Mouse (Mus musculus): ENCODE results near the gene Tbc1d1.
"Not testable (repeated sequence)": the region's sequence is repeated elsewhere in the genome, so short reads cannot be mapped to it uniquely, and the experiment has no call there.

The Tbc1d1 gene

DNA sequence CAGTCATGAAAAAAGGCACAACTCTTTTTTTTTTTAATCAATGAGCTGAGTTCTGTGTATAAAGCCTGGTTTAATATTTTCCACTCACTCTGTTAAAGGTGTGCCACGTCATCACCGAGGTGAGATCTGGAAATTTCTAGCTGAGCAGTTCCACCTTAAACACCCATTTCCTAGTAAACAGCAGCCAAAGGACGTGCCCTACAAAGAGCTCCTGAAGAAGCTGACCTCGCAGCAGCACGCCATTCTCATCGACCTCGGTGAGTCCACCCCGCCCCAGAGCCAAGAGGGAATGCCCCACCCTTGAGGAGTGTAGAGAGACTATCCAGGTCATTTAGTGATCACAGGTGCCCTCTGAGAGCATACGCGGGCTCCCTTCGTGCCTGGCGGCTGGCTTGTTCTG is 168.2 kb downstream of the Tbc1d1 start:
- DNase-seq = peak; percentile 57

DNA sequence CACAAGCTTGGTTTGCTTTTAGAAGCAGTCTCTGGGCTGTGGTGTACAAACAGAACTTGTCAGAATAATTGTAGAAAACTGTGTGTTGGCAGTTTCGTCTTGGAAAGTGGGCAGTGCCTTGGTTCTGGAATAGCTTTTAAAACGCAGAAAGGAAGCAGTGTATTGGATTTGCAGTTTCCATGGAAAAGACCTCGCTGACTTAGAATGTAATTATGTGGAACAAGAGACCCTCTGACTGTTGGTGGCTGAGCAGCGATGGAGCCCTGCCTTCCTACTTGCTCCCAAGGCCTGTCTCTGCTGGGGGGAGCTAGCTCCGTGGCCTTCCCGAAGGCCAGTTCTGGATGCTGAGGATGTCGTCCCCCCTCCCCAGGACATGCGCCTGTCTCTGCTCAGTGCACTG is 168.8 kb downstream of the Tbc1d1 start:
- no peak for DNase-seq

DNA sequence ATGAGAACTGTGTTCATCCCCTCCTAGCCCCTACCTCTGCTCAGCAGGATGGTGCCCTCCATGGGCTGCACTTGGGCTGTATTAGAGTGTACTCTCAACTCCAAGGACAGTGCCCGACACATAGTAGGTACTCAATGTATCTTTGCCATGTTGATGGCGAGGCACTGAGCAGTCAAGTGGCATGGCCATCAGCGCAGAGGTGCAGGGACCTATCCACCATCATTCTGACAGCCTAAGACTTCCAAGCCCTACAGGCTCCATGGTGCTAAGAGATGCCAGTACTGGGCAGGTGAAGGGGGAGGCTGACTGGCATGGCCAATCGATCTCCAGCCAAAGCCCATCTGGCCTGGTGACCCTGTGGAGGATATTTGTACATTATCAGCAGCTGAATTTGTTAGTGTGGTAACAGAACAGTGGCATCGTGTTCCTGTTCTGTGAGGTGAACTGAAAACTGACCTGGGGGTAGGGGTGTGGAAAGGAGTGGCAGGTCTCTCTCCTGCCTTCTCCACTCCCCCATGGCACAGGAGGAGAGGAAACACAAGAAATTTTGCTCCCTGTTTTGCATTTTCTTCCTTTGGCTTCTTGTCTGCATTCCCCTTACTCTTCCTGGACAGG is 169.7 kb downstream of the Tbc1d1 start:
- DNase-seq = no peak

DNA sequence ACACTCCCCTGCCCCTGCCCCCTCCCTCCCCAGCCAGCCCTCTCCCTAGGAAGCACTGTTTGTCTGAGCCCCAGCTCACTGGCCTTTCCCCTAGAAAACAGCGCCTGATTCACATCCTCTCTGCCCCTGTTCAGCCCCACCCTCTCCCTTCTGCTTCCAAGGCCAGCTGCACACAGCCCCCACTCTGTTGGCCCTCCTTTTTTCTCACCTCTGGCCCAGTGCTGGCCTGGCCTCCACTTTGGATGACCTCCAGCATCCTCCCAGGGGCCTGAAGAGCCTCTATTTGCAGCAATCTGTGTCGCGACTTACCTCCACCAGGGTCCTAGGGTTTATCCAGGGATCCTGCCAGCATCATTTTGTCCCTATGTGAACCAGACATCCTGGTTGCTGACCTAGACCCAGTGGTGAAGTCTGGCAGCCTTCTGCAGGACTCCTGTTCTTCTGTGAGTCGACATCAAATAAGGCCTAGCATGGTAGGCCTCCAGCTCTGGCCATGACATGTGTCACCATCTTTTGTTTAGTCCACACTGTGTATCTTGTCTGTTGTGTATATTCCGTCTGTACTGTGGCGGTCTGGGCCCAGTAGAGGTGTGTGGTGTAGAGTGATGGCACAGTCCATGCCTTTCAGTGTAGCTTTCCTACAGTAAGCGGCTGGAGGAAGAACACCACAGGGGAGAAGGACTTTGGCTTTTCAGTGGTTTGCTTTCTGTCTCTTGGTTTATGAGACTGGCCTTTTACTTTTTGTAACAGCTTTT is 170.5 kb downstream of the Tbc1d1 start:
- DNase-seq = peak; percentile 75

DNA sequence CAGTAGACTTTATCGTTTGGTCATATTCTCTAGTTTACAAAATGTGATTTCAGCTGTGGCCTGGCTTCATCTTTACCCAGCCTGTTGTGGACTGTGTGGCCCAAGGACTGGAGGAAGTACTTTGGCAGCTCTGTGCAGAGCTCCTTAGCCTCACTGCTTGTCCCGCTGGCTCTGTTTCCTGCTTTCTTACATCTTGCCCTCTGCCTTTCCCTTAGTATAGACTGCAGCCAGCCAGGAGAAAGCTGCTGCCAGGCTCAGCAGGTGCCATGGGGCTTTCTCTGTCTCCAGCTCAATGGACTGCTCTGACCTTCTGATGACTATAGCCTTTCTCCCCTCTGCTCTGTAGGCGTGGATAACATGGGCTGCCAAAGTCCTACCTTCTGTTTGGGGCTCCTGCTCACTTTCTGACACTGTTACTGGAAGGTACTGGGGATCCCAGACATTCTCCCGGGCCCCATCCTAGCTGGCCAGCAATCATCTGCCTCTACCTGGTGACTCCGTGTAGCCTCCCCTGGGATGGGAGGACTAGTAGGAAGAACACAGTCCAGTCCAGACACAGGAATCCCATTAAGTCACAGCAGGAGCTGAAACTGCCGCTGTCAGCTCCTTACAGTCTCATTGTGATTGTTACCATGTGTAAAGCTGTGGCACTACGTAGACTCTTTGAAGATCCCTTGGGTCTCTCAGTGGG is 171.3 kb downstream of the Tbc1d1 start:
- no peak for DNase-seq

- DNase-seq = peak; percentile 83
Measured at GRCm38 (mm10) chr5:64336767-64337408, 180.8 kb downstream of the Tbc1d1 start.

DNA sequence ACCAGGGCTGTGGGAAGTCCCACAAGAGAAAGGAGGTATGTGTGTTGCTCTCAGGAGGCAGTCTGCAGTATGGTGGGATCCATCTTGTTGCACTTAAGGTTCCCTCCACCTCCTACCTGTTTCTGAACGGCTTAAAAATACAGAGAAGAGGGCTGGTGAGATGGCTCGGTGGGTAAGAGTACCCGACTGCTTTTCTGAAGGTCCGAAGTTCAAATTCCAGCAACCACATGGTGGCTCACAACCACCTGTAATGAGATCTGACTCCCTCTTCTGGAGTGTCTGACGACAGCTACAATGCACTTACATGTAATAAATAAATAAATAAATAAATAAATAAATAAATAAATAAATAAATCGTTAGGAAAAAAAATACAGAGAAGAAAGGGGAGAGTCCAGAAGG is 182.7 kb downstream of the Tbc1d1 start:
- DNase-seq = peak; percentile 60

GRCm38 (mm10) chr5:64340366-64340765 is 184.3 kb downstream of the Tbc1d1 start:
- DNase-seq = no peak

GRCm38 (mm10) chr5:64341671-64342070 is 185.6 kb downstream of the Tbc1d1 start:
- no peak for DNase-seq

GRCm38 (mm10) chr5:64342138-64342537 is 186.0 kb downstream of the Tbc1d1 start:
- DNase-seq = no peak

DNA sequence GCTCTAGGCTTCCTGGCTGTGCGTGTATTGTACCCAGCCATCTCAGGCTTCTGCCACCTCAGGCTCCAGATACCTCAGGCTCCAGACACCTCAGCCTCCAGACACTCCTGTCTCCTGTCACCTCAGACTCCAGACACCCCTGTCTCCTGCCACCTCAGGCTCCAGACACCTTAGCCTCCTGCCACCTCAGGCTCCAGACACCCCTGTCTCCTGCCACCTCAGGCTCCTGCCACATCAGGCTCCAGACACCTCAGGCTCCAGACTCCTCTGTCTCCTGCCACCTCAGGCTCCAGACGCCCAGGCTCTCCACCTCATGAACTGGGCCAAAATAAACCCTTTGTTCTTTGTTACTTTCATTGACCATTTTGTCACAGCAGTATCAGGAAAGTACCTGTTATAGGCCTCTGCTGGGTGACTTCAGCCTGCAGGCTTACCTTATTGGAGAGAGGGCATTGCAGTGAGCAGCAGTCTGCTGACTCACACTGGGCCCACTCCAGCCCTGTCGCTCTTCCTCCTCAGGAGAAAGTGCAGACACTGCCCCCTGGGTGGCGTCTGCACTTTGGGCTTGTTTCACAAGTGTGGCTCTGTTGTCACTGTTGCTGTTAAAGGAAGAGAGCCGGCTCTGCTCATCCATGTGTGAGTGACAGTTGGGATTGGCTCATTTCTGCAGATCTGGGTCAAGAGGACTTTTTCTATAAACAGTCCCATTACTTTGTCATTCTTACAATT is 188.0 kb downstream of the Tbc1d1 start:
- peak; percentile 69 for DNase-seq

DNA sequence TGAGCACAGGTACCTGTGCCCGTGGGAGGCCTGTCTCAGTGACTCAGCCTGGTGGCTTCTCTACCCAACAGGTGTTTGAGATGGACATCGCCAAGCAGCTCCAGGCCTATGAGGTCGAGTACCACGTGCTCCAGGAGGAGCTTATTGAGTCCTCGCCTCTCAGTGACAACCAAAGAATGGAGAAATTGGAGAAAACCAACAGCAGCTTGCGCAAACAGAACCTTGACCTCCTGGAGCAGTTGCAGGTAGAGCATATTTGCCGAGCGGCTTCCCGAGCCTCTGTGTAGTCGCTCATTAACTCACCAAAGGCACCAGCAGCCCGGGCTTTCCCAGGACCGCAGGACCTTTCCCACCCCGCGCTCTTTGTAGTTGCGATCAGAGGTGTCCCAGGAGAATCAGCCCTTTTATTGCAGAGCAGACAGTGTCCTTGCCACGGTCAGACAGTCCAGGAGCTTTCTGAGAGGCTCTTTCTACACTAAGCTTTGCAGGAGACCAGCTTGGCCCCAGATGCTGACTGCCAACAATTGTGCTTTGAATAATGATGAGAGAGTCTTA is 189.2 kb downstream of the Tbc1d1 start:
- DNase-seq = peak; percentile 95

DNA sequence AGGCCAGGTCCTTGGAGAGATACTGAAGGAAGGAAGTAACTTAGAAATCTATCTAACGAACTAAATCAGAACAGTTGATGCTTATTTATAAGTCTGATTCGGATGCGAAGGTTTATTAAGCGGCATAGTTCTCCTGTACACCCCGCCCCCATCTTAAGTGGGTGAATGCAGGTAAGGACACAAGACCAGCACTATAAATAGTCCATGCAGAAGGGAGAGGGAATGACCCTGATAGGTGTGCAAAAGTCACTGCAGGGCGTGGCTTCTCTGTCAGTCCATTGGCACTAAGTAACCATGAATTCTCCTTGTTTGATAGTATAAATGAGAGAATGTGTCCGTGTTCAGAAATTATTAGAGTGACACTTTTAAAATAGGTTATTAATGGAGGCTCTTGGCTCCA is 189.7 kb downstream of the Tbc1d1 start:
- no peak for DNase-seq

- no peak for DNase-seq
Measured at GRCm38 (mm10) chr5:64346343-64346885, 190.3 kb downstream of the Tbc1d1 start.

DNA sequence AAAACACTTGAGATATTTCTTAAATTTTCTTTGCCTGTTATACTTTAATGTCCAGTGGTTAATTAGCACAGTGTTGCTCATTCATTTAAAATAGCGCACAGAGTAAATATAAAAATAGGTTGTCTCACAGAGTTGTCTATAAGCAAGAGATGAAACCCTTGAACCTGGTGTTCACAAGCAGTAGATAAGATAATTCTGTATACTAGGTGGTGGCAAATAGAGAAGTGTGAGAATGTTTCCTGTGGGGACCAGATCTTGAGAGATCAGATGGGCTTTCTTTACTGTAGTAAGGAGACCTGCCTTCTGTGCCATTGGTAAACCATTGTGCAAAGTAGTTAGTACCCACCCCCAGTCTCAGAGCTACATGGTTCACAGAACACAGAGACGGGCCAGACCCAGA is 192.1 kb downstream of the Tbc1d1 start:
- DNase-seq = no peak

- peak; percentile 81 for DNase-seq
Measured at GRCm38 (mm10) chr5:64348780-64349179, 192.7 kb downstream of the Tbc1d1 start.

DNA sequence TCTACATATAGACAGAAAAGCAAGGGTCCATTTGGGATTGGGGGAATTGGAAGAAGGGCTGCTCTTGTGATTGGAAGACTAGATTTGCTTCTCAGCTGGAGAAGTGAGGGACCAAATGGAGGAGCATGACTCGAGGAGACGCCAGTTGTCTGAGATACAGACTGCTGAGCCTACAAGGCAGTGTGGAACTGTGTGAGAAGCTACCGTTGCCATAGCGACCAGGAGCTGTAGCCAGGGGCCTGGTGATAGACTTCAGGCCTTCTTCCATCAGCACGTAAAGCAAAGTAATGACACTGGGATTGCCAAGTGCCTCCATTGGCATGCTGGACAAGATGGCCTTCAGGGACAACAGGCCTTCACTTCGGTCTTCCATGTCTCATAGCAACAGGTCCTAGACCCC is 195.9 kb downstream of the Tbc1d1 start:
- DNase-seq = no peak

DNA sequence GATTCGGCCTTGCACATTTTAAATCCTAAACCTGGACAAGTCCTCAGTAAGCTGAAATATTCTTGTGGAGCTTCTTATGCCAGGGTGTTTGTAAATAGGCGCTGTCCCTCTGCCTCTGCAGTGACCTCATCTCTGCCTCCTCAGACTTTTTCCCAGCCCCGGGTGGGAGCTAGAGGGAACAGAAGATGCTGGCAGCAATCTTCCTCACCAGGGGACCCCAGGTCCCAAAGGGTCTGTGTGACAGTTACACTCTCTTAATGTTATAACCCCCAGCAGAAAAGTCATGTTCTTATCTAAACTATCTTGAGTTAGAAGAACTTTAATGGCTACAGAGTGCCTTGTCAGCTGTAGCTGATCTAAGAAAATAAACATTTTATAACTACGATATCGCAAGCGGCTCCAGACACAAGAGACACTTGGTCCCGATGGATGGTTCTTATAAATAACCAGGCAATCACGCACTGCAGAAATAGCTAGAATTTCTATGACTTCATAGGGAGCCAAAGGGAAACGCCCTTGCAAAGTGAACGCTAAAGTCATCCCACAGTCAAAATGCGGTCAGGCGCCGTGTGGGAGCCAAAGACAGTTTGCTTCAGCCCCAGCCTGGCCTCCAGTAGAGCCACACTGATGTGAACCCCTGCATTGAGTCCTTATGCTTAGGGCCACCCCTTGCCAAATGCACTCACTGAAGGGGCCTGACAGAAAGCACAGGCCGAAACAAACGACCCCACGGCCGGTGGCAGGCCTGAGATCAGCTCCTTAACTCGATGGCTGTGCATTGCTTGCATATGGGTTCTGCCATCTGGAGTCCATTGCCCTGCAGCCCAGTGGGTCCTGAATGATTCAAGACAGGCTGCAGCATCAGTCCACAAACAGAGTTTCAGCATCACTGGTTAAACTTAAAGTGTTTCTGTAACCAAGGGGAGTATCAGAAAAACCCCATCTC is 202.8 kb downstream of the Tbc1d1 start:
- no peak for DNase-seq

- DNase-seq = no peak
Measured at GRCm38 (mm10) chr5:64360147-64360875, 204.2 kb downstream of the Tbc1d1 start.

- not testable (repeated sequence) for DNase-seq
Measured at GRCm38 (mm10) chr5:64360876-64361268, 204.8 kb downstream of the Tbc1d1 start.
